In genomic region chr2:60071813-60072212, GRCm38 (mm10) we compare ENCODE assay signal across 8 mouse cellular contexts.
A peak's percentile ranks its signal among the peaks of the same experiment; 100 is the strongest.
DNase-seq lines count a peak whose midpoint lies in the region; ATAC-seq and TF ChIP-seq lines count a peak whose summit lies in the region.

No protein-coding gene starts in this region.

- no peaks in the 10 kb centered on the region for H3K9me3 ChIP-seq in liver, embryonic 16.5 days (replicated peaks; ENCODE audit: control insufficient read depth, low read length)
- H3K9me3 ChIP-seq in hindbrain, embryonic 16.5 days (ENCODE audit: control insufficient read depth, low read length) = no peaks in the 10 kb centered on the region

- peak overlapping the region; percentile 71 for H3K27ac ChIP-seq in liver, embryonic 16.5 days (ENCODE audit: low read length)
- peak overlapping the region; percentile 17; the same call in 1 of the 2 replicates for H3K27ac ChIP-seq in spleen, adult 2 months (ENCODE audit: insufficient read depth, low read length)
- no peak overlapping the region for H3K27ac ChIP-seq in hindbrain, embryonic 16.5 days (ENCODE audit: low read depth, low read length)

- no peak overlapping the region for H3K4me3 ChIP-seq in liver, embryonic 16.5 days (ENCODE audit: low read depth, low read length)
- no peak overlapping the region for H3K4me3 ChIP-seq in spleen, adult 2 months (ENCODE audit: extremely low read depth, insufficient read depth, insufficient read length)
- no peak overlapping the region for H3K4me3 ChIP-seq in hindbrain, embryonic 16.5 days (ENCODE audit: low read length)

- DNase-seq in embryo, embryonic 10 days (ENCODE audit: low spot score) = peak; percentile 57
- DNase-seq in embryo, embryonic 11 days = no peak
- DNase-seq in spleen, adult 2 months (ENCODE audit: low read depth in 1 of 2, low spot score in 2 of 2) = peak; percentile 32 to 63
- no peak for DNase-seq in right cerebral cortex, adult 2 months (ENCODE audit: low spot score in 2 of 2)

- 16% methylated on average over 8 of the region's 8 CpGs for WGBS in liver, embryonic 16.5 days (ENCODE audit: insufficient replicate concordance)
- 4% methylated on average over 8 of the region's 8 CpGs for WGBS in spleen, adult 2 months
- WGBS in hindbrain, embryonic 16.5 days = 65% methylated on average over 8 of the region's 8 CpGs

- TF ChIP-seq CTCF in spleen, adult 2 months (IDR thresholded peaks at IDR 0.05; ENCODE audit: extremely low read depth, insufficient read depth, insufficient read length, insufficient replicate concordance) = no peak

- ATAC-seq in granulocyte monocyte progenitor cell, adult 5-6 weeks (replicated peaks; ENCODE audit: poor library complexity, severe bottlenecking) = peak; percentile 88
- ATAC-seq in liver, embryonic 16.5 days (ENCODE audit: low read depth) = peak; percentile 47; the same call in 1 of the 2 replicates
- ATAC-seq in erythroid progenitor cell, adult 5-6 weeks (replicated peaks; ENCODE audit: low FRiP score, poor library complexity, severe bottlenecking) = no peak
- no peak for ATAC-seq in hindbrain, embryonic 16.5 days

- no peaks in the 10 kb centered on the region for H3K36me3 ChIP-seq in liver, embryonic 16.5 days (ENCODE audit: control insufficient read depth, insufficient read depth)
- peaks cover 2% of the 10 kb centered on the region; the same call in 1 of the 2 replicates for H3K36me3 ChIP-seq in spleen, adult 2 months (ENCODE audit: control insufficient read depth, insufficient read depth, low read length)
- peaks cover 4% of the 10 kb centered on the region for H3K36me3 ChIP-seq in hindbrain, embryonic 16.5 days (ENCODE audit: control insufficient read depth, insufficient read depth, low read length)

- peaks cover 7% of the 10 kb centered on the region for H3K4me1 ChIP-seq in liver, embryonic 16.5 days (ENCODE audit: control insufficient read depth, low read depth, low read length)
- H3K4me1 ChIP-seq in spleen, adult 2 months (ENCODE audit: control insufficient read depth, insufficient read depth, insufficient read length) = peaks cover 17% of the 10 kb centered on the region
- H3K4me1 ChIP-seq in hindbrain, embryonic 16.5 days (ENCODE audit: control insufficient read depth, insufficient read depth, low read depth, low read length) = no peaks in the 10 kb centered on the region

- H3K9ac ChIP-seq in liver, embryonic 16.5 days (ENCODE audit: low read depth, low read length) = no peak overlapping the region
- H3K9ac ChIP-seq in hindbrain, embryonic 16.5 days (ENCODE audit: low read depth, low read length) = no peak overlapping the region

- no peak for TF ChIP-seq POLR2A in spleen, adult 2 months (IDR thresholded peaks at IDR 0.05; ENCODE audit: low read depth, low read length)

- H3K27me3 ChIP-seq in liver, embryonic 16.5 days (ENCODE audit: control insufficient read depth, insufficient read depth, low read depth, low read length) = no peaks in the 10 kb centered on the region
- no peaks in the 10 kb centered on the region for H3K27me3 ChIP-seq in spleen, adult 2 months (ENCODE audit: control insufficient read depth, insufficient read depth, low read length)
- no peaks in the 10 kb centered on the region for H3K27me3 ChIP-seq in hindbrain, embryonic 16.5 days (replicated peaks; ENCODE audit: control insufficient read depth, insufficient read depth, low read length)

- no peak overlapping the region; the same call in 1 of the 2 replicates for H3K4me2 ChIP-seq in liver, embryonic 16.5 days (ENCODE audit: low read depth, low read length)
- no peak overlapping the region for H3K4me2 ChIP-seq in hindbrain, embryonic 16.5 days (ENCODE audit: low read length)

Comparison
In these comparisons a context has a peak if more than half of its experiments do, and no peak if none do; other contexts are left out.
1. DNase-seq: peak in embryo, embryonic 10 days (single experiment) and spleen, adult 2 months (2 of 2); none in embryo, embryonic 11 days (single experiment) and right cerebral cortex, adult 2 months (0 of 2).
2. ATAC-seq: peak in granulocyte monocyte progenitor cell, adult 5-6 weeks (single experiment) and liver, embryonic 16.5 days (single experiment); none in erythroid progenitor cell, adult 5-6 weeks (single experiment) and hindbrain, embryonic 16.5 days (single experiment).